Mouse (Mus musculus) stomach, postnatal 0 days (tissue): ENCODE data around the gene Romo1.

Experiments used
- CTCF ChIP-seq: IDR thresholded peaks from 2 replicates; pipeline ENCODE4 v1.5.1; 2016; ENCODE audit warnings: antibody characterized with exemption, low read depth, mild to moderate bottlenecking, moderate library complexity
- EP300 ChIP-seq: optimal IDR thresholded peaks from 2 replicates; pipeline ENCODE3; 2016; ENCODE audit warnings: antibody characterized with exemption

DNA sequence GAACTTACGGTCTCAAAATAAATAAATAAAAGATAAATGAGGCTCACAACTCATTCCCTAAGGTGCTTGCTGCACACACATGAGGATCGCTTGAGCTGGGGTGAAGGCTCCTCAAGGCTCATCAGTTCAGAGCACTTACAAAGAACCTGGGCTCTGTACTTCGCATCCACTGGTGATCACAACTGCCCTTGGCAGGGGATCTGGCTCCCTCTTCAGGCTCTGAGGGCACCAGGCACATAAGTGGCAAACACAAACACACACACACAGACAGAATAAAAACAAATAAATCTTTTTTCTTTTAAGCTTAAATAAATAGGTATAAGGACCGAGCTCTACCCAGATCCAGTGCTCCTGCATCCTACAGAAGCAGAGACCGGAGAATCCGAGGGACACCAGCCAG is 8.1 kb upstream of the Romo1 start:
- TF ChIP-seq CTCF (peak; percentile 59), EP300 (no peak)
